Mouse (Mus musculus) liver, adult 2 months (tissue): Measurements from ENCODE around the gene Ing4.

Experiments
- CTCF ChIP-seq: fragments of 200-500 bp; IDR thresholded peaks from 2 replicates; pipeline ENCODE4 v1.5.1; 2011; ENCODE audit warnings: low read depth, low read length, control low read depth
- POLR2A ChIP-seq: fragments of 200-500 bp; IDR thresholded peaks from 2 replicates; pipeline ENCODE4 v1.6.1; 2011; ENCODE audit warnings: low read length, control low read depth; ENCODE audit not compliant: insufficient read depth; ENCODE audit errors: extremely low read depth

- TF ChIP-seq POLR2A (no peak), CTCF (no peak)
Measured at GRCm38 (mm10) chr6:125040221-125040620, 661 bp downstream of the Ing4 start.
